Mouse (Mus musculus): ENCODE data around the gene Irf9. TPM values are rescaled to one million over a fixed set of nuclear protein-coding genes. Genes with fewer than 3 reads are reported as not detected.

Gene Irf9
- polyA plus RNA-seq, 1 experiment from 2014 or later = 8.9 TPM

- peaks cover 52% of the 10 kb centered on the region for H3K36me3 ChIP-seq (ENCODE audit: control insufficient read depth, insufficient read depth, low read length)
- H3K4me3 ChIP-seq (ENCODE audit: low read depth, low read length) = no peak overlapping the region
- H3K27me3 ChIP-seq (replicated peaks; ENCODE audit: control insufficient read depth, insufficient read depth, low read length) = no peaks in the 10 kb centered on the region
- no peak overlapping the region for H3K27ac ChIP-seq (ENCODE audit: low read depth)
- no peak for DNase-seq (ENCODE audit: low spot score)
- no peak overlapping the region for H3K9ac ChIP-seq (ENCODE audit: low read length)
- H3K4me1 ChIP-seq (replicated peaks; ENCODE audit: control insufficient read depth, insufficient read depth, low read length) = peaks cover 21% of the 10 kb centered on the region
- no peaks in the 10 kb centered on the region for H3K9me3 ChIP-seq (ENCODE audit: control insufficient read depth, low read length)
- no peak overlapping the region for H3K4me2 ChIP-seq (ENCODE audit: low read length)
- 95% methylated on average over 14 of the region's 14 CpGs for WGBS
- ATAC-seq (replicated peaks; ENCODE audit: low FRiP score, low TSS enrichment, low read depth) = no peak
Measured at GRCm38 (mm10) chr14:55640816-55641215, 37.4 kb downstream of the Irf9 start.

DNA sequence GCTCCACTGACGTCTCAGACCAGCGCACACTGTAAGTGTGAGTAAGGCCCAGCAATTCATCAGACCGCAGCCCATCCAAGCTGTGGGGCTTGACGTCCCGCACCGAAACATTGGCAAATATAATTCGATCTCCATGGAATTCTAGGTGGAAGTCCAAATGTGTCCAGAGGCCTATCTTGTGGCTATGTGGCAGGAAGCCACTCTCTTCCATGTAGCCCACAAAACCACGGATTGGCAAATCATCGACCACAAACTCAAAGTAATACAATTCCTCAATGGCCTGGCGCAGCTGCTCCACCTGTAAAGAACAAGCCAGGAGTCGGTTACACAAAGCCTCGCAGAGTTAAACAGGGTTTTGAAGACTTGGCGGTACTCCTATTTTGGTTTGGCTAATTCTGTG is 37.9 kb downstream of the Irf9 start:
- 95% methylated on average over 13 of the region's 13 CpGs for WGBS
- Histone ChIP-seq H3K27me3 (replicated peaks; ENCODE audit: control insufficient read depth, insufficient read depth, low read length) (no peaks in the 10 kb centered on the region), H3K9ac (ENCODE audit: low read length) (no peak overlapping the region), H3K36me3 (ENCODE audit: control insufficient read depth, insufficient read depth, low read length) (peaks cover 53% of the 10 kb centered on the region), H3K27ac (ENCODE audit: low read depth) (no peak overlapping the region), H3K4me1 (replicated peaks; ENCODE audit: control insufficient read depth, insufficient read depth, low read length) (peaks cover 19% of the 10 kb centered on the region), H3K9me3 (ENCODE audit: control insufficient read depth, low read length) (no peaks in the 10 kb centered on the region), H3K4me2 (ENCODE audit: low read length) (no peak overlapping the region), H3K4me3 (ENCODE audit: low read depth, low read length) (no peak overlapping the region)
- DNase-seq (ENCODE audit: low spot score) (no peak), ATAC-seq (replicated peaks; ENCODE audit: low FRiP score, low TSS enrichment, low read depth) (no peak)

DNA sequence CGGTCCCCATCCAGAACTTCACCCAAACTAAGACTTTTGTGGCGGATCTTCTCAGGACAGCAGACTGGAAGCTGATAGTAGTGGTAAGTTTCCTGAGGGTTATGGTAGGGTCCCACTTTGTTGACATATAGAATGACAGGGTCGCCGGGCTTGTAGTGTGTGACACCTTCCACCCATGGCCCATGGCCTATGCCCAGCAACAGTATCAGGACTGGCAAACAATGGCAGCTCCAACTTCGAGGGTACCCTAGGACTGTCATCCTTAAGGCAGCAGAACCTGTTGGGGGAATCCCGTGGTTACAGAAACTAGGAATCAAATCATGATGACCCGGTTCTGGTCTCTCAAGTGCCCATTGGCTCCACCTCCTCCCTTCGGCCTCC is 39.3 kb downstream of the Irf9 start:
- Histone ChIP-seq H3K4me3 (ENCODE audit: low read depth, low read length) (peak overlapping the region; percentile 97), H3K27ac (ENCODE audit: low read depth) (peak overlapping the region; percentile 96), H3K9ac (ENCODE audit: low read length) (peak overlapping the region; percentile 96), H3K4me1 (replicated peaks; ENCODE audit: control insufficient read depth, insufficient read depth, low read length) (peaks cover 19% of the 10 kb centered on the region), H3K9me3 (ENCODE audit: control insufficient read depth, low read length) (no peaks in the 10 kb centered on the region), H3K4me2 (ENCODE audit: low read length) (peak overlapping the region; percentile 88), H3K27me3 (replicated peaks; ENCODE audit: control insufficient read depth, insufficient read depth, low read length) (no peaks in the 10 kb centered on the region), H3K36me3 (ENCODE audit: control insufficient read depth, insufficient read depth, low read length) (peaks cover 49% of the 10 kb centered on the region)
- ATAC-seq (replicated peaks; ENCODE audit: low FRiP score, low TSS enrichment, low read depth) (peak; percentile 33), DNase-seq (ENCODE audit: low spot score) (no peak)
- 19% methylated on average over 8 of the region's 8 CpGs for WGBS

DNA sequence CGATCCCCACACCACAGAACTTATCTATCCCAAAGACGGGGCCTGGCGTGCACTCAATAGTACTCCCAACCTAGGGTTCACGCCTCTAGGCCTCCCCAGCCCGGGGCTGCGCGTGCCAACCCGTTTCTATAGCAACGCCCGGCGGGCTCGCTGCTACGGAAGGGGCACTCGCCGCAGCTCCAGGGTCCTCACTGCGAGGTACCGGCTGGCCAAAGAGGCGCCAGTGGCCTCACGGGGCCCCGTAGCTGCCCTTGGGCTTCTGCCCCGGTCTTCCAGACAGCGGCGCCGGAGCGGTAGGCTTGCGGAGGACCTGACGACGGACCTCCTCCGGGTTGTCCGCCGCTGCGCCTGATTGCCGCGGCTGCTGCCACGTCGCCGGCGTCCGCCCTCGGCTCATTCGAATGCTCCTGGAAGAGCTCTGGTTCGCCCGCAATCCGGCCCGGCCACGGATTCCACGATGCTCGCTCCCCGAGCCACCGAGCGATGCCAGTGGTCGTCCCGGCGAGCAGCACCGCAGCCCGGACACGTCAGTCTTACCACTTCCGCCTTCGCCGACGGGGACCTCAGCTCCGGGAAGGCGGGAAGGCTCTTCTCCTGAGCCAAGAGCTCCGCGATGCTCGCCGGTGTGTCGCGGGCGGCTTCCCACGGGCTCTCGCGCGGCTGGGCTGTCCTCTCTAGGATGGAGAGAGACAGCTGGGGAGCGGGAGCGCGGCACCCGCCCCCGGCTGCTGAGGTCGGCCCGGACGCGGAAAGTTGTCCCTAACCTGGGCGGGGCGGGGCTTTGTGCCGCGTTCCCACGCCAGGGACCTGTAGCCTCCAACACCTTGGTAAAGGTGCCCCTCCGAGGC is 39.9 kb downstream of the Irf9 start, which contains the start of gene Tm9sf1:
TSS of gene Tm9sf1 (minus strand) at position 747 of the 848 bp plus-strand sequence.
- ATAC-seq (replicated peaks; ENCODE audit: low FRiP score, low TSS enrichment, low read depth) (peak; percentile 87), DNase-seq (ENCODE audit: low spot score) (peak; percentile 96)
- Histone ChIP-seq H3K27me3 (replicated peaks; ENCODE audit: control insufficient read depth, insufficient read depth, low read length) (no peaks in the 10 kb centered on the region), H3K36me3 (ENCODE audit: control insufficient read depth, insufficient read depth, low read length) (peaks cover 43% of the 10 kb centered on the region), H3K9ac (ENCODE audit: low read length) (peak within 1 kb of the TSS; percentile 96), H3K4me2 (ENCODE audit: low read length) (peak within 1 kb of the TSS; percentile 88), H3K27ac (ENCODE audit: low read depth) (peak within 1 kb of the TSS; percentile 96), H3K9me3 (ENCODE audit: control insufficient read depth, low read length) (no peaks in the 10 kb centered on the region), H3K4me3 (ENCODE audit: low read depth, low read length) (peak within 1 kb of the TSS; percentile 97), H3K4me1 (replicated peaks; ENCODE audit: control insufficient read depth, insufficient read depth, low read length) (peaks cover 19% of the 10 kb centered on the region)
- under 1% methylated on average over 81 of the region's 89 CpGs for WGBS

GRCm38 (mm10) chr14:55644261-55644888 is 41.0 kb downstream of the Irf9 start:
- peak; percentile 56 for DNase-seq (ENCODE audit: low spot score)

DNA sequence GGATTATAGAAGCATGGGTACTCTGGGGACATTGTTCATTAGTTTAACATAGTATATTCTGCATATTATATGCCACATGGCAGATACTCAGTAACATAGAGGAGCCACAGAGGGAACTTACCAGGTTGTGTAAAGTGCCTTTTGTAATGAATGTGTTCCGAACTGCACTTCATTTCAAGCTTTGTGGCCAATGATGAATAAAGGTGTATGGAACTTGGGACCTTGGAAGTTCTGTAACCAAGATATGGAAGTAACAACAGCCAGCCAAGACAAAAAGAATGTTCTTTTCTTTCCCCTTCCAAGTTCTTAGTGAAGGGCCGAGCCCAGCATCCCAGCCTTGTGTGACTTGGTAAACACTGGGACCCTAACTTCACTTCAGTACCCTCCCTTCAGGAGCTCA is 46.5 kb downstream of the Irf9 start, which contains the start of gene Tssk4:
TSS of gene Tssk4 (plus strand) at position 301 of the 400 bp plus-strand sequence.
- H3K4me2 ChIP-seq (ENCODE audit: low read length) = no peak within 1 kb of the TSS
- peaks cover 13% of the 10 kb centered on the region; the same call in 1 of the 2 replicates for H3K36me3 ChIP-seq (ENCODE audit: control insufficient read depth, insufficient read depth, low read length)
- no peak within 1 kb of the TSS for H3K27ac ChIP-seq (ENCODE audit: low read depth)
- H3K4me3 ChIP-seq (ENCODE audit: low read depth, low read length) = no peak within 1 kb of the TSS
- ATAC-seq (replicated peaks; ENCODE audit: low FRiP score, low TSS enrichment, low read depth) (no peak), DNase-seq (ENCODE audit: low spot score) (no peak)
- no peak within 1 kb of the TSS for H3K9ac ChIP-seq (ENCODE audit: low read length)
- H3K4me1 ChIP-seq (replicated peaks; ENCODE audit: control insufficient read depth, insufficient read depth, low read length) = peaks cover 6% of the 10 kb centered on the region
- no peaks in the 10 kb centered on the region for H3K27me3 ChIP-seq (replicated peaks; ENCODE audit: control insufficient read depth, insufficient read depth, low read length)
- WGBS = 97% methylated on average over 2 of the region's 2 CpGs
- H3K9me3 ChIP-seq (ENCODE audit: control insufficient read depth, low read length) = no peaks in the 10 kb centered on the region

More at GRCm38 (mm10) chr14:55644261-55644888, 41.0 kb downstream of the Irf9 start:
- H3K9ac ChIP-seq (ENCODE audit: low read length) = peak overlapping the region; percentile 96
- H3K27ac ChIP-seq (ENCODE audit: low read depth) = peak overlapping the region; percentile 96
- peaks cover 34% of the 10 kb centered on the region for H3K36me3 ChIP-seq (ENCODE audit: control insufficient read depth, insufficient read depth, low read length)
- no peaks in the 10 kb centered on the region for H3K9me3 ChIP-seq (ENCODE audit: control insufficient read depth, low read length)
- H3K4me3 ChIP-seq (ENCODE audit: low read depth, low read length) = peak overlapping the region; percentile 97
- 22% methylated on average over 17 of the region's 17 CpGs for WGBS
- no peak for ATAC-seq (replicated peaks; ENCODE audit: low FRiP score, low TSS enrichment, low read depth)
- peaks cover 19% of the 10 kb centered on the region for H3K4me1 ChIP-seq (replicated peaks; ENCODE audit: control insufficient read depth, insufficient read depth, low read length)
- no peaks in the 10 kb centered on the region for H3K27me3 ChIP-seq (replicated peaks; ENCODE audit: control insufficient read depth, insufficient read depth, low read length)
- peak overlapping the region; percentile 88 for H3K4me2 ChIP-seq (ENCODE audit: low read length)

DNA sequence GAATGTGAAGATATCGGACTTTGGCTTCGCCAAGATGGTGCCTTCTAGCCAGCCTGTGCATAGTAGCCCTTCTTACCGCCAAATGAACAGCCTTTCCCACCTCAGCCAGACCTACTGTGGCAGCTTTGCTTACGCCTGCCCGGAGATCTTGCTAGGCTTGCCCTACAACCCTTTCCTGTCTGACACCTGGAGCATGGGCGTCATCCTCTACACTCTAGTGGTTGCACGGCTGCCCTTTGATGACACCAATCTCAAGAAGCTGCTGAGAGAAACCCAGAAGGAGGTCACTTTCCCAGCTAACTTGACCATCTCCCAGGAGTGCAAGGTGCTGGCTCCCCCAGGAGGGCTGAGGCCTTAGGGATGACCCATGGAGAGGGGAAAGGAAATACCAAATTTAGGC is 48.2 kb downstream of the Irf9 start:
- H3K4me1 ChIP-seq (replicated peaks; ENCODE audit: control insufficient read depth, insufficient read depth, low read length) = no peaks in the 10 kb centered on the region
- H3K9me3 ChIP-seq (ENCODE audit: control insufficient read depth, low read length) = no peaks in the 10 kb centered on the region
- no peak overlapping the region for H3K9ac ChIP-seq (ENCODE audit: low read length)
- H3K4me3 ChIP-seq (ENCODE audit: low read depth, low read length) = no peak overlapping the region
- WGBS = 88% methylated on average over 7 of the region's 7 CpGs
- H3K36me3 ChIP-seq (ENCODE audit: control insufficient read depth, insufficient read depth, low read length) = peaks cover 6% of the 10 kb centered on the region; the same call in 1 of the 2 replicates
- no peak for DNase-seq (ENCODE audit: low spot score)
- H3K27me3 ChIP-seq (replicated peaks; ENCODE audit: control insufficient read depth, insufficient read depth, low read length) = no peaks in the 10 kb centered on the region
- no peak overlapping the region for H3K27ac ChIP-seq (ENCODE audit: low read depth)
- no peak for ATAC-seq (replicated peaks; ENCODE audit: low FRiP score, low TSS enrichment, low read depth)
- H3K4me2 ChIP-seq (ENCODE audit: low read length) = no peak overlapping the region

DNA sequence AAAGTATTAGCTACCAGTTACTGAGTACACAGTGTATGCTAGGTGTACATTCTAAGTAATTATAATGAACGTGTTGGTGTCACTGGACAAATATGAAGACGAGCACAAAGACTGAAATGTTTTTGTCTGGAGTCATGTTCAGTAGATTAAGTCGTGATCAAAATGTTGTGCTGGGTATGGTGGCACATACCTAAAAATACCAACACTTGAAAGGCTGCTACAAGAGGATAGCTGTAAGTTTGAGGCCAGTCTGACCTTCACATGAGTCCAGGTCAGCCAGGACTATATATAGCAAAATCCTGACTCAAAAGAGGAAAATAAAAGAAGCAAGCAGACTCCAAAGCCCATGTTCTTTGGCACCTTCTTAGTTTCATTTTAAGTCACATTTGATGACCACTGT is 53.6 kb downstream of the Irf9 start:
- H3K27ac ChIP-seq (ENCODE audit: low read depth) = no peak overlapping the region
- no peaks in the 10 kb centered on the region for H3K9me3 ChIP-seq (ENCODE audit: control insufficient read depth, low read length)
- peaks cover 5% of the 10 kb centered on the region; the same call in 1 of the 2 replicates for H3K4me1 ChIP-seq (replicated peaks; ENCODE audit: control insufficient read depth, insufficient read depth, low read length)
- ATAC-seq (replicated peaks; ENCODE audit: low FRiP score, low TSS enrichment, low read depth) = no peak
- no peaks in the 10 kb centered on the region for H3K27me3 ChIP-seq (replicated peaks; ENCODE audit: control insufficient read depth, insufficient read depth, low read length)
- H3K36me3 ChIP-seq (ENCODE audit: control insufficient read depth, insufficient read depth, low read length) = peaks cover 24% of the 10 kb centered on the region
- 84% methylated on average over 3 of the region's 3 CpGs for WGBS
- H3K4me2 ChIP-seq (ENCODE audit: low read length) = no peak overlapping the region
- H3K4me3 ChIP-seq (ENCODE audit: low read depth, low read length) = no peak overlapping the region
- DNase-seq (ENCODE audit: low spot score) = no peak
- no peak overlapping the region for H3K9ac ChIP-seq (ENCODE audit: low read length)

All from intestine, embryonic 14.5 days (tissue).